Mouse (Mus musculus): ENCODE results near the gene Pik3c2a.

Gene Pik3c2a

DNA sequence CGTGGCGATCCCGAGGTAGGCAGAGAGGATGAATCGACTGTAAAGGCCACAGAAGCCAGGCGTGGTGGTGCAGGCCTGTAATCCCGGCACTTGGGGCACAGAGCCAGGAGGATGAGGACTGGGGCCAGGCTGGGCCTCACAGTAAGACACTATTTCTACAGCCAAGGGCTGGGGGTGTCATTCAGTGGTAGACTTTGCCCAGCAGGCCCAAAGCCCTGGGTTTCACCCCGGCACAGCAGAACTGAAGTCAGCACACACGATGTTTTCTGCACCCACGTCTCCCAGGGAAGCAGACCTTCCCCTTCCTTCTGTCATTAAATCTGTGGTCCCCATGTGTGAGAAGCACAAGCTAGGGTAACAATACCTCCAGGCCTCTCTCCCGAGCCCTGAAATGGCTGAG lies 144.9 kb downstream of the Pik3c2a start:
- no peak for DNase-seq (ENCODE audit: low spot score in 2 of 2)

DNA sequence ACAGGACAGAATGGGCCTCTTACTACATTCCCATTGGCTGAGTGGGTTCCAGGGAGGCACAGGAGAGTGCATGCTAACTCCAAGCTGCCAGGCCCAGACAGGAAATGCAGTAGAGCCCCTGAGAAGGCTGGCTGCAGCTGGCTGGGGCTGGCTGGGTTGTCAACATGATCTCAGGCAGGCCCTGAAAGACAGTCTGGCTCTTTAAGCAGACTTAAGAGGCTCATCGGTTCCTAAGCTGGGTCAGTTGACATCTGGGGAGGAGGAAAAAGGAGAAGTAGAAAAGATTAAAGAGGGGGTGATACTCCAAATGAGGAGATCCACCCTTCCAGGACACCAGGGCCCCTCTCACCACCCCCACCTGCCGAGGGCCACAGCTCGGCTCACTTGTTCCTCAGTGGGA lies 148.3 kb downstream of the Pik3c2a start:
- DNase-seq (ENCODE audit: low spot score in 2 of 2) = no peak

DNA sequence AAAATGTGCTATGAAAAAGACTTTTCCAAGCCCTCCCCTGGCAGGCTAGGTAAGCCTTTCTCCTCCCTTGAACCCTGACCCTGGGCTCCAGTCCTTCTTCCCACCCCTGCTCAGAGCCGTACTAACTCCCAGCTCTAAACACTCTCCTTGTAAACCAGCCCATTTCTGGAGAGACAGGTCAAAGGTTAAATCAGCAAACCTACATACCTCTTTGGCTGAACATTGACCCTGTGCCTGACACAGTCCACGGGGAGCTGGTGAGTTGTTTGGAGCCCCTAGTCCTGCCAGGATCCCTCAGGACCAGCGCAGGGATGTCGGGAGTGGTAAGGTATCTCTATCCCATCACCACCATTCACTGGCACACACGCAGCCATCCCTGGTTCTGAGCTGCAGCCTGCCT lies 150.9 kb downstream of the Pik3c2a start:
- DNase-seq (ENCODE audit: low spot score in 2 of 2) = no peak

DNA sequence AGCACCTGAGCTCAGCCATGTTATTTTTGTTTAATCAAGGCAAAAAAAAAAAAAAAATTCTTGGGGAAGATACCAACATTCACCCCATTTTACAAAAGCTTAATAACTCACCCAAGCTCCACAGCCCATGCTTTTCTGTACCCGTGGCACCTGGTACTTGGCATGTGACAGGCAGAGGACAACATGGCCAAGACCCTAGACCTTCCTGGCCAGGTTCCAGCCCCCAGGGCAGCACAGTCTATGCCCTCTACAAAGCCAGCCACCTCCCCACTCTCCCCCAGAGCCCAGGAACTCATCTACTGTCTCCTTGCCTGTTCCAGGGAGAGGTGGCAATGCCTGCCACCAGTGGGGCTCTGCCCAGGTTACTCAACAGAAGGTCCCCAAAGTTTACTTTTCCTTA lies 152.7 kb downstream of the Pik3c2a start:
- DNase-seq (ENCODE audit: low spot score in 2 of 2) = no peak

DNA sequence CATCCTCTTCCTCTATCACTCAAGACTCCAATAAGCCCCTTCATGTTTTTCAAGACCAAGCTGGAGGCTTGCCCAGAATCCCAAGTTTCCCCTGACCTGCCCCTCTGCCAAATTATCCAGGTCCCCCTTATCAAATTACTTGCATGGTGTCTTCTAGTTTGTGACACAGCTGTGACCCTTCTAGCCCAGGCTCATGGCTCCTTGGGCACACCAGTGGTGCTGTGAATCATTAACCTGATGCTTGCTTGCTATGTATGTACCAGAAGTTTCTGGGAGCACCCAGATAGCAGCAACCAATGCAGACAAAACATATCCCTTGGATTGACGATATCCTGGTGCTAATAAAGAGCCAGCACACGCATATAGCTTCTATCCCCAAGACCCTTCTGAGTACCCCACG lies 154.3 kb downstream of the Pik3c2a start:
- DNase-seq (ENCODE audit: low spot score in 2 of 2) = no peak

DNA sequence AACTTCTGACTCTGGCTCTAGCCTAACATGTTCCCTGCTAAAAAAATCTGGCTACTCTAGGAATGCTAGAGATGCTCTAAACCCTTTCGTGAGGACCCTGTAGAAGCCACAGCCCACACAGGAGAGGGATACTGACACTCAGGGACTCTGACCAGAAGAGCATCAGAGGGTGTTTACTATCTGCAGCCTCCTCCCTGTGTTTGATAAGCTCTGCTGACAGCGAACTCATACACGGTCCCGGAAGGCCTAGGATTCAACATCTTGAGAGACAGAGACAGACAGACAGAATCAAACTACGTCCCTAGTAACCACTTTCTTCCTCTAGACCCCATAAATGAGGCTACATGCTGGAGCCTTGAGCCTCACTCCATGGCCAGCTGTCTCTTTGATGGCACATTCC lies 155.3 kb downstream of the Pik3c2a start:
- DNase-seq (ENCODE audit: low spot score in 2 of 2) = no peak
